Mouse (Mus musculus): Measurements from ENCODE around the gene Serp2.

Serp2 gene

DNA sequence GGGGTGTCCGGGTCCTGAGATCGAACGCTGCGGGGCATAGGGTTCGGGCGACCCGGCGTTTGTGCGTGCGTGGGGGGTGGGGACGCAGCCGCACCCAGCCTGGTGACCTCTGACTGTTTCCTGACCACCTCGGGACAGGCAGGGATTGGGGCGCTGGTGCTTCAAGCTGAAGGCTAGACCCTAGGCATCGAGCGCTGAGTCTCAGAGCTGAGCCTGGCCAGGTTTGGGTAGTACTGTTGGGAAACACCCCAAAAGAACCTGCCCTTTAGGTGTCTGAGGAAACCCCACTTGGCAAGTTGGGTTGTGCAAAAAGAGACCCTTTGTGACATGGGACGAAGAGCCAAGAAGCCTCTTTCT, at the start of gene Serp2:
Serp2 (minus strand) TSS at position 38 of the 357 bp plus-strand sequence.
- DNase-seq (ENCODE audit: low read depth, low spot score): no peak

DNA sequence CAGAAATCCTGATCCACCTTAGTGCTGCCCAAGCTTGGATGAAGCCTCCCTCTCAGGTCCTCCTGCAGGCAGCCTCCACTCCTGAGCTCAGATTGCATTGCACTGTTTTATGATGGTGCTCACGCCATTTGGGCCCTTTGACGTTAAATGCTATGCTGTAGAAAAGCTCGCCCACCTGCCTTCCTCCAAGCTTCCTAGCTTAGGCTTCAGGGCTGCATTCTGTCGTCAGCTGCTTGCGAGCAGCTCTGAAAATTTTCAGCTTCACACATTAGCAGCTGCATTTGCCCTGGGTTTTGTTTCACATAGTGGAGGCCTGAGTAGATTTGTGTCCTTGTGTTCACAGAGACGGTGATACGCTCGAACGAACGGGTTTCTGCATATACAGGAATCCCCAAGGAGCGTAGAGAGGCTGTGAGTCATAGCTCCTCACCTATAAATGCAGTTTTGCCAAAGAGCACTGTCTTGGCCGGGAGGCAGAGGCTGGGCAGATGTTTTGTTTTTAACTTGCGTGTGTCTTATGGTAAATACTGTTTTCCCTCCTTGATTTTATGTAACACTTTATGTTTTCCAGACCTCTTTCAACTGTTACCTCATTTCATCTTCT, 49.3 kb upstream of the Serp2 start:
- no peak for DNase-seq (ENCODE audit: low read depth, low spot score)

DNA sequence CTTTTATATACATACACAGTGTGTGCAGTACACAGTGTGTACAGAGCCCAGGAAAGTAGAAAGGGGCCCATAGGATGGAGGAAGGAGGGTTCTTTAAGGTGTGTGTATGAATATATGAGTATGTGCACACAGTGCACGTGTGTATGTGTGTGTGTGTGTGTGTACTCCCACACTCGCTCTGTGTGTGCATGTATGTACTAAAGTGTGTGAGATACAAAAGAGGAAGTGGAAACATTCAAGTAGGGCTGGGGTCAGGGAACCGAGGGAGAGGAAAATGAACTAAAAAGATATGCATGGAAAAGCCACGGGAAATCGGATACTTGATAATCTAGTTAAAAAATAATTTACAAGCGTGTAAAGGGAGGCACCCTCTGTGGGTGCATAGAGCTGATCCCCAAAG, 47.3 kb upstream of the Serp2 start:
- DNase-seq (ENCODE audit: low read depth, low spot score): no peak

DNA sequence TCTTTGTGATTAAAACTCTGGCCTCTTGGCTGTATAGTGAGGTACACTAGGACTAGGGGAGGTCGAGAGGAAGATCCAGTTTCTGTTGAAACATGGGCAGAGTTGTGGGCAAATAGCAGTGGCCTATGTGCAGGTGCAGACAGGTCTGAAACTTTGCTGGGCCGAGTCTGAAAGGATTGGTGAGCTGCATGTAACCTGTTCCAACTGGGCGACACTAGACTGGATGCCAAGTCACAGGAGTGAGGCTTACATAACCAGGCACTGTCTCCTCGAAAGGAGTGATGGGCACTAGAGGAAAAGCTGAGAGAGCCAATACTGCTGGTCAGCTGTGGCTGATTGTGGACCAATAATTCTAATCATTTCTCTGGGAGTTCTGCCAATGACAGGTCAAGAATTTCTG, 45.0 kb upstream of the Serp2 start:
- DNase-seq (ENCODE audit: low read depth, low spot score): no peak

DNA sequence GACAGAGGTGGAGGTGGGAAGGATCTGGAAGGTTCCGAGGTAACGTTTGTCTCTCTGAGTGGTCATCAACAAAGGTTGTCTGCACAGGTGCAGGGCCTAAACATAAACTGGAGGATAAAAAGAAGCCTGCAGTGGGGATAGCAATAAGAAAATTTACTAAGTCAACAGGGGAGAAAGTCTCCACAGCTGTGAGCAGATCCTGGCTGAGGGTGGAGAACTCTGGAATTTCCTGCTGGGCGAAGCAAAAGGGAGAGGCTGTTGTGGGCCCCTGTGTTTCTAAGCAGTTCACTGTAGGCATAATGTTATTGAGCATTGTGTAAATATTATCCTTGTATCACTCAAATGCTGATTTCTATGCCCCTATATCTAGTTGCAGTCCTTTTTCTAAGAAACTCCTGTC, 43.7 kb upstream of the Serp2 start:
- DNase-seq (ENCODE audit: low read depth, low spot score): no peak

DNA sequence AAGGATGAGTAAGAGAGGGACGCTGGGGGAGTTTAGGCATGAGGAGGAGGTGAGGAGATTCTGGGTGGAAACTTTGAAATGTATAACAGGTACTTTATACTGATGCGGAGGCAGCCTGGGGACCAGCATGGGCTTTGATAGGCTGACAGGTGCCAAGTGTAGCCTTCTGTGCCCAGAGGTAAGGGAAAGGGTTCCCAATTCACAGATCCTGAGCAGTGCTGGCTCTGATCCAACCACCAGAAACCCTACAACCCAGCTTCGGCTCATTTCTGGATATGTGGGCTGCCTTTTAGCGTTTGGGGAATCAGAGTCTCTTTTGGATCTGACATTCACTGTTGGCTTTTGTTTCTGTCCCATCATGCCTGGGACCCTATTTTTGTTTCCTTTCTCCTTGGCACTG, 43.0 kb upstream of the Serp2 start:
- DNase-seq (ENCODE audit: low read depth, low spot score): no peak

DNA sequence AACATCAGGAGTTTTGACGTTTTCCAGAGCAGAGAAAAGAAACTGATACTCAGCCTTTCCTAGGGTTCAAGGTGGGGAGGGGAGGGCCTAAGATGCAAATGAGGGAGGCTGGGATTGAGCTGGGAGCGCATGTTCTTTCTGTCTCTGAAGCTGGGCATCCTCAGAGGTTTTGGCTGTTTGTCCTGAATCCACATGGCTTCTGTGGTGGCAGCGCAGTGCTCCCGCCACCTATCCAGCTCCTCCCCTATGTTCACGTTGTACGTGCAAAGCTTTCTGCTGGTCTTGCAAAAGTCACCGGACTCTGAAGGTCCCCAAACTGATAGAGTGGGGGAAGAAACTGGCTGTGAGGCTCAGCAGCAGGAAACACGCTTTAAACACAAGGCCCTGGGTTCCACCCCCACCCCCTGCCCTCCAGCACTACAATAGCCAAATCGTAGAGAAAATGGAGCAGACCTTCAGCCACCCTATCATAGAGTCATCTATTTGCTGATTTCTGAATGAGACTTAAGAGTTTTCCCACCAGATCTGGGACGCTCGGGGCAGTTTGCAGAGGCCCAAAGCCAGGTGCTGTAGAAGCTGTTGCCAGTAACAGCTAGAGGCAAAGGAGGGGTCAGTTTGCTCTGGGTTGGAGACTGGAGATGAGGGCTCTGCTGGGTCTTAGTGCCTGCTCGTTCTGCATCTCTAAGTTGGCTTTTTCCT, 42.0 kb upstream of the Serp2 start:
- DNase-seq (ENCODE audit: low read depth, low spot score): no peak

DNA sequence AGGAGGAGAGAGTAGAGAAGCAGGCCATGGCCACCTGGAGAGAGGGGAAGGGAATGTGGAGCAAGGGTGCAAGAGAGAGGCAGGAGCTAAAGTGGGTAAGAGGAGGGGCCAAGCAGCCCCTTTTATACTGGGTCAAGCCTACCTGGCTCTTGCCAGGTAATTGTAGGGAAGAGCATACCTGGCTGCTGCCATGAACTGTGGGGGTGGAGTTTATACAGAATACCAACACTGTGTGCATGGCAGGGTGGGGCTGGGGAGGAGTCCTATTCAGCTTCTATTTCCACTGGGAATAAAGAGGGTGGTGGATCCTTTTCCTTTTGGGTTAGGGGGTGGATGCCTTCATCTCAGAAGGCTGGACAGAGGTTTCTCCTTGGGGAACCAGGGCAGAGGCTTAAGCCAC, 41.1 kb upstream of the Serp2 start:
- no peak for DNase-seq (ENCODE audit: low read depth, low spot score)

DNA sequence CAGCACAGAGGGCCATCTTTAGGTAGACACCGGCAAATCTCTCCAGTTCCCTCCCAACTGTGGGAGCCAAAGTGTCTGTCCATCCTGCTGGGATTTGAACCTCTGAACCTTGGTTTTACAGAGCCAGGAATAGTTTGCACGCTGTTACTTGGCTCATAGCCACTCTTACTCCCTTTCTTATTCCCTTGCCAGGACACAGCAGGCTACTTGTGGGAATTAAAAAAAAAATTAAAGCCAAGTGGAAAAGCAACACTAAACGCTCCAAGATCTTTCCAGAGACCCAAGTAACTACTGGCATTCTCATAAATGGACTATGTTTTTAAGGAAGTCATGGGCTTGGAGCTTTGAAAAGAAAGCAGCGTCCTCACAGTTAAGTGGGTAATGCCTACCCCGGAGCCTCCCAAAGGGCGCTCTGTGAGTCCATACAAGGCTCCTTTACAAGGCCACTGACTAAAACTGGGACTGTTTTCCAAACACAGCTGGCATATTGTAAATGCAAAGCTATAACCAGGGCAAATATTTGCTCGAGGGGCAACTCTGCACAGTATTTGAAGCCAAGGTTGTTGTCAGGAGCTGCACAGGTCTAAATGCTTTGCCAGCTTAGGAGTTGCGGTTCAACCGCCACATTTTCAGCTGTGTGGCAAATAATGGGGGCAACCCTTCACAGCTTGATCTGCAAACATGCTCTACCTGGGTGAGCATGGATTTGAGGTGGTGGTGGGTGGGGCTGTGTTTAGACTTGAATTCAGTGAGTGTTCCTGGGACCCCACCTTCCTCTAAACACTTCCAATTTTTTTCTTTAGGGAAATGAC, 38.6 kb upstream of the Serp2 start:
- DNase-seq (ENCODE audit: low read depth, low spot score): no peak

DNA sequence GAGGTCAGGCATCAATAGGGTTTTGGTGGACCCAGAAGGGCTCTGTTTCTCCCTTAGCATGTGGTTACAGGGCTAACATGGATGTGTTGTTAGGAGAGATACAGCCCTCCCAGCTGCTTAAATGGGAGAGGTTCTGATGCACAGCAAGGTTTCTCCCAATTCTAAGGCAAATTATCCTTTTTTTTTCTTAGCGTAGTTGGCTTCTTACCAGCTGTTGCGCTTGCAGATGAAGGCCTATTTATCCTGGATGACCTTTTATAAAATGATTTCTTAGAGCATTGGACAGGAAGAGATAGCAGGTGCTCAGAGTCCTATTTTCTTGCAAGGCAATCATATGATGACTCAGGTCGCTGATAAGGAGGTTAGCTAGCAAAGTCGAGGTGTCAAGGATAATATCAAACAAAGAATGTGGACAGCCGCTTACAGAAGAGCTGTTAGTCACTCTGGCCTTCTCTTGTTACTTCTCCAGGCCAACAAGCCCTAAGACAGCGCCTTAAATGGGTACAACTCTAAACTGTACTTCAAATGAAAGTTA, 37.7 kb upstream of the Serp2 start:
- DNase-seq (ENCODE audit: low read depth, low spot score): no peak

DNA sequence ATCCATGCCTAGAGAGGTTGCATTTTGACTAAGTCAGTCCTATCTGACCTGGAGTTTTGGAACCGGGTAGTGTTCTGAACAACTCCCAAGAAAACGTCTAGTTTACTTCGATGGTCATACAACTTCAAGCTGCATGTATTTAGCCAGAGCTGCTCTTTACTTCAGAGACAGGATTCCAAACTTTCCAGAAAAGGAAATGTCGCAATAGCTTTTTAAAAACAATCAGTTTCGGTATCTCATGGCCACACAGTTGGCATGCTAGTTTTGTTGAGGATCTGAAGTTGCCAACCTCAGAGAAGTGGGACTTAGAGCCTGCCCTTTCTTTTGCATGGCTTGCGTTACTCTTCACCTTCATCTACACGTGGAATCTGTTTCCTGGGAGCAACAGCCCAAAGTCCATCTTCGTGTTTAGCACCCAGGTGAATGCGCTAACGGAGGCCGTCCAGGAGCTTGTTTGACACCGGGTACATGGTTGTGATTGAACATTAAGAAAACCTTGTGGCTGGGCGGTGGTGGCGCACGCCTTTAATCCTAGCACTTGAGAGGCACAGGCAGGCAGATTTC, 37.0 kb upstream of the Serp2 start:
- no peak for DNase-seq (ENCODE audit: low read depth, low spot score)

DNA sequence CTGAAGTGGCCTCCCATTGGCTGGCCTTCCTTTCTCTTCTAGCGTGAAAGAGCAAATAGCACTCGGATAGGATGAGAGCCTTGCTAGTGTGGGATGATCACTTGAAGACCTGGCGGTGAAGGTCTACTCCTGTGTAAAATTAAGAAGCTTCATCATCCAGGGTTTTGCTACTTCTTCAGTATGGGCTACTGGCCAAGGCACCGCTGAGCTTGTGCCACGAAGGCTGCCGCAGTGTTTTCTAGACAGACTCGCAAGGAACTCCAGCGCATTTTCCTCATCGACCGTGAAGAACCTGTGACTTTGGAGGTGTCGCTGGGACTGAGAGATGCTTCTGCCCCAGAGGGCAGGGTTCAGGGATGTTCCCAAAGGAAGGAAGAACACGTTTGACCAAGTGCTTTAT, 36.0 kb upstream of the Serp2 start:
- no peak for DNase-seq (ENCODE audit: low read depth, low spot score)

DNA sequence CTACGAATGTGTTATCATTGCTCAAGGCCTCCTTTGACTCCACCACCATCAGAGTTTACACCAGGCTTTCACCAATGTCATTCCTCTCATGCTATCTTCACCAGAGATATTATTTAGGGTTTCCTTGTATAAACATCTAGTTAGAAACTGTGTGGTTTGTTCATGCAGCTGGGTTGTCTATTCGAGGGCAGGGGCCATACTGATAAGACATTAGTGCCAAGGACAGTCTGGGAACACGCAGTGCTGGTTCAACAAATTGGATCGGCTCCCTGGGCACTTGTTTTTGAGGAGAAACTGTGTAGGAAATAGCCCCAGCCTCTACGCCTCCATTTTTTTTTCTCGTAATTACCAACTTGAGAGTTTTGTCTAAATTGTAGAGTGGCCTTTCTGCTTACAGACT, 35.4 kb upstream of the Serp2 start:
- no peak for DNase-seq (ENCODE audit: low read depth, low spot score)

DNA sequence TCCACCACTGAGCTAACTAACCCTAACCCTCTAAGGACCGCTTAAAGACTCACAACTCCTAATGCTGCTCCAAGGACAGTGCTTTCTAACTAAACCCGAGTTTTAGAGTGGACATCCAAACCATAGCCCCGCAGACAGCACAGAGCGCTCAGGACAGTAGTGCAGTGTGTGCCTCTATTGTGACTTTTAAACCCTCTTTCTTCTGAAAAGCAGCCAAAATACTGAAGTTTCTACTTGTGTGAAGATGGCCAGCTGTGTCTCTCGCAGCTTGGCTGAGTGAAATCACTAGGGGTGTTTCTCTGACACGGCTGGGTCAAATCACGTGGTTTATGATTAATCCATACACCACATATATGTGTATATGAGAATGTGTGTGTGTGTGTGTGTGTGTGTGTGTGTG, 33.4 kb upstream of the Serp2 start:
- no peak for DNase-seq (ENCODE audit: low read depth, low spot score)

DNA sequence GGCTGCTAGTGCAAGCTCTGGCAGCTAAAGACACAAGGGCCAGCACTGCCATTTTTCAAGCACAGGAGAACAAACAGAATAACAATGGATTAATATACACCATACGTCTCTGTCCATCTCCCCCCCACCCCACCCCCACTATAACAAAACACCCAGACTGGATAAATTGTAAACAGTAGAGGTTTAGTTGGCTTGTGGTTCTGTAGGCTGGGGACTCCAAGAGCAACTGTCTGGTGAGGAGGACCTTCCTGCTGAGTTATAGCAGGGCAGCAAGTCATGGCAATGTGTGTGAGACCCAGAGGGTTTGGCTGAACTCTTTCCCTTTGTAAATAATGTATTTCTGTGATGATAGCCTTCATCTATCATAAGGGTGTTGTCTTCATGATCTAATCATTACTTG, 33.0 kb upstream of the Serp2 start:
- no peak for DNase-seq (ENCODE audit: low read depth, low spot score)

DNA sequence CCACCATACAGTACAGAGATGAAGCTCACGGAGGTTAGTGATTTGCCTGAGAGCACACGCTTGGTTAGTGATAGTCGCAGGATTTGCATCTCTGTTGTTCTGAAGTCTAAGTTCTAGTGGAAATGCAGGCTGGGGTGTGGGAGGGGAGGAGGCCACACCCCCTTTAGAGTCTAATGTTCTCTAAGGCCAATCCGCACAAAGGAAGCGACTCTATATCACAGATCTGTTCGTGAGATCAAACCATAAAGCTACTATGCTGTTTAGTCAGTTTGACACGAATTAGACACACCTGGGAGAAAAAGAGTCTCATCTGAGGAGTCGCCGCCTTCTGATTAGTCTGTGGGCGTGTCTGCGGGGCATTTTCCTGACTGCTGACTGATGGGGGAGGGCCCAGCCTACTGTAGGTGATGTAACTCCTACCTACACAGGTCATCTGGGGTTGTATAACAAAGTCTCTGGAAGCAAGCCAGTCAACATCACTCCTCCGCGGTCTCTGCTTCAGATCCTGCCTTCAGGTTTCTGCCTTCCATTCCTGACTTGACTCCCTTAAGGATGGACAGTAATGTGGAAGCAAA, 29.2 kb upstream of the Serp2 start:
- DNase-seq (ENCODE audit: low read depth, low spot score): no peak

DNA sequence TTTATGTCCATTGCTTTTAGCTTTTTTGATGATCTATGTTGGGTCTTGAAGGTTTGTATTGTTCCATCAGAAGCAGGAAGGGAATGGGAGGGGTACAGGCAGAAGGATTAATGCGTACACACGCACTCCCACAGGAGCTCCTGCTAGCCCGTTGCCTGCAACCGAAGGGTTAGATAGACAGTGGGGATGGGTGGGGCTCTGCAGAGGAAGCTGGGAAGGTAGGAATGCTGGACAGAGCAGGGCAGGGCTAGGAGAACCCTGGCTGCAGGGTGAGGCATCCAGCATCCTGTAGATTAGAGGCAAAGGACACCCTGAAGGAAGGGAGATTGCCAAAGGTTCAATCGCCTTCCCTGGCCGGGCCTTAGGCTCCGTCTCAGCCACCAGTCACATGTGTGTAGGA, 27.3 kb upstream of the Serp2 start:
- DNase-seq (ENCODE audit: low read depth, low spot score): no peak

DNA sequence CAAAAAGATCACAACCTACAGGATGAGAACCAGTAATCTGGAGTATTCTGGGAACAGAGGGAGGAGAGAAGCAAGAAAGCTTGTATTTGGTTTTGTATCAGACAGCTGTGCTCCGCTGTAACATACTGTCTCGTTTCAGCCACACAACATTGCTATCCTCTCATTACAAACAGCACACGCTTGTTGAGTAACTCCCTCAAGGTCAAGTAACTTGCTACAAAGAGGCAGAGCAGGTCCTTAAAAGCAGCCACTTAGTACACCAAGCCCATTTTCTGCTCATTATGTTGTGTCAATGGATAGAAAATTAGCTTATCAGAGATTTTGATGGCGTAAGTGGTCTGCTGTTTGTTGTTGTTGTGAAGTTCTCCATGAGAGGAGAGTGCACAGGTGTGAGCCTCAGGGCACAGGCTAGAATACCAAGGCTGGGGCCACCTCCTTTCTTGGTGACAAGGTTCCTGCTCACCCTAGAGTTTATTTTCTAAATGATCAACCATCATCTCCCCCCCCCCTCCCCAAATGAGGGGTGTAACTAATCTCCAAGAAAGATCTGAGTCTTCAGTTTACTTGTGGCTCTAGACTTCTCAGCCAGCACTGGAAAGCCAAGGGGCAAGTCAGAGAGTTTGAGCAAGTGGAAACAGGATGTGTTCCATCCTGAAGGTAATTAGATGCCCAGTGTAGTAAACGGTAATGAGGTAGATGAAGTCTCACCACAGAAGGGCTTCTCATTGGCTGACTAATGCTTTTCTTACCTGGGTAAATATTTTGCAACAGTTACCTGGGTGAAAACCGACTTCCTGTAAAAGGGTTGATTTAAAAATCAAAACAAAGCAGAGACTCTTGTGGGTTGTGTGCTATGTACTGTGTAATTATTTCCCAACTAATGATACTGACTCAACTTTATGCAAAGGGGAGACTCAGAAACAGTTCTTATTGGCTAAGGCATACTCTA, 25.6 kb upstream of the Serp2 start:
- DNase-seq (ENCODE audit: low read depth, low spot score): no peak

DNA sequence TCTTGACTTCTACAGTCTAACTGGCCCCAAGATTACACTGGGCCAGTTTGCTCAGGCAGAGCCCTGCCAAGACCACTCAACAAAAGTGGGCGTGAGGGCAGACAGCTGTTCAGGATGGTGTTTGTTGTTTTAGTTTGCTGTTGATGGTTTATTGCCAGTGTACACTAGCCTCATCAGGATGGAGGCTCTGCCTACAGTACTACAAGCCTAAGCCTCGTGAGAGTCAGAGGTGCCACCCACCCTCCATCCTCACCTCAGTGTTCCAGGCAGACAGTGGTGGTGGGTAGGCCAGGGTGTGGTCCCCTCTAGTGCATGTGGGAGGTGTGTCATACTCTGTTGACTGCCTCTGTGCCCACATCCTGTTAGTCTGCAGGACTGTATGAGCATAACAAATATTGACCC, 23.0 kb upstream of the Serp2 start:
- DNase-seq (ENCODE audit: low read depth, low spot score): no peak

DNA sequence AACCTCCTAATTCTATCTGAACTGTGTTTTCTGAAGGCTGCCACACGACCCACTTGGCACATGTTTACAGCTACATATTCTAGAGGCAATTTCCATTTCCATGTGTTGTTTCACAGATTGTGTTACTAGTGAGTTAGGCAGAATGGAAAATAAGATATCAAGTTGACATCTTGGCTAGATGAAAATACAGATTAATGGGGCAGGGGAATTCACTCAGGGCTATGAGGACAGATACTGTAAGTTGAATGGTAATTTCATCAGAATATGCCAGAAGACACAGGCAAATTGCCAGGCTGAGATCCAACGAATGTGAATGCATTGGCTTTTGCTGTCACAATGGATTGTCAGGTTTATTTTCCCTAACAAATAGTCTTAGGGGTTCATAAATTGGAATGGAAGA, 21.2 kb upstream of the Serp2 start:
- DNase-seq (ENCODE audit: low read depth, low spot score): no peak

DNA sequence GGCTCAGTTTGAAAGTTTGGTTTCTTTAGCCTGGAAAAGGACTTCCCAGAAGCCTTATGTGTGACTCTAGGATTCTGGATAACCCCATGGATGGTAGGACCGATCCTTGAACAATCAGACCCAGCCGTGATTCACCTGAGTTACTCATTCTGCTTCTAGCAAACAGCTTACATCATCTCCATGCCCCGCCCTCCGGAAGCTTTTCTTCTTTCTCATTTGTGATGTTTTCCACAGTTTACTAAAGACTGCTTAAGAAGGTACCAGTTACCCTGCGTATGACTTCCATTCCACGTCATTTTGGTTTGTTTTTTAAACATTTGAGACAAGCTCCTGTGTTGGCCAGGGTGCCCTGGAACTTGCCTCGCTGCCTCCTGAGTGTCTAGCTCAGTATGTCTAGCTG, 13.6 kb upstream of the Serp2 start:
- DNase-seq (ENCODE audit: low read depth, low spot score): no peak
